Mouse (Mus musculus) c-Kit-positive CD71-positive TER-119-negative erythroid progenitor cells, embryonic 14.5 days (primary cell): ENCODE results near the gene Trnt1.

Experiments used
- DNase-seq: peaks from one replicate; pipeline ENCODE4 v3.0.0-alpha.2; 2013; ENCODE audit warnings: low read depth

Trnt1 gene

DNA sequence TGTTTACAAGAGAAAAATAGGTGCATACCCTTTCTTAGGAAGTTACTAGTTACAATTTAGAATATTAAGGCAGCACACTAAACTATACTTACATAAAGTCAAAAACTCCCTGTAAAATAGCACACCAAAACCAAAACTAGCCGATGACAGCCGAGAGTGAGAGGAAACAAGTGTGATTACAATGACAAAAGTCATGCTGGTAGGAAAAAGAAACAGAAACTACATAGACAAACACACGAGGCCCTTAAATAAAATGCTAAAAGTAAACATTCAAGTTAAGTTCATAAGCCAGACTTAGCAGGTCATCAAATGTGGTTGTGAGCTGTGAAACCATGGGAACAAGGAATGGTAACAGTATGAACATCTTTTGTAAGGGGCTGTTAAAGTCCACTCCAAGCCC, 18.2 kb downstream of the Trnt1 start:
- no peak for DNase-seq

DNA sequence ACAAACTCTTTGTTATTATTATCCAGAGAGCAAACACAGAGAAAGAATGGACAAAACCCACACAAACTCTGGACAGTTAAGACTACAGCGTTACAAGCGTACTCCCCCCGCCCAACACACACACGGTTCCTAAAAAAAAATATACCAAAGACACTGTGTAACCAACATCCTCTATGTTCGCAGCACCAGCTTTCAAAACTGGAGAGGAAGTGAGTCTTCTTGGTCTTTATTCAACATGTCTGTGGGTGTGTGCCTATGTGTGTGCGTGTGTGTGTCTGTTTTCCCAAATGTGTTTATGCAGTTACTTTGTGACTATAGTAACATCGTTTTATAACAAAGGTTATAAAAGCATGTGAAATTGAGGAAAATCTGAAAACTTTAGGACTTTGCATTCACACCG, 22.5 kb downstream of the Trnt1 start:
- DNase-seq = no peak

- DNase-seq = no peak
Observed at GRCm38 (mm10) chr6:106792486-106792885, 23.6 kb downstream of the Trnt1 start.

GRCm38 (mm10) chr6:106793088-106793487, 24.2 kb downstream of the Trnt1 start:
- no peak for DNase-seq

DNA sequence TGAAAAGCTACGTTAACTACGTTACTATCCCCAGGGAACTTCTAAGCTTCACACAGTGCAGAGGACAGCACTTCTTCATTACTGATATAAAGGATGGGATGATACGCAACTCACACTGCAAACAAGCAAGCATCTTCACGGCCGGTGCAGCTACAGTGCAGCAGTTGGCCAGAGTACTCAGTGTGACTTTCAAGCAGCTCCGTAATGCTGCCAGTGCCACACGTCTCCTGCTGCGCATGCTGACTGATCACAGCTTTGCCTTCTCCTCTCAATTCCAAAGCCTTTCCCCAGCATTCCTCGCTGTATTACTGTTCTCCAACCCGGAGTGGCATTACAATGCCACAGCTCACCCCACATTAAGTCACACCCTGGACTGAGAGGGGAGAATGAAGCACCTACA, 24.7 kb downstream of the Trnt1 start:
- DNase-seq = no peak

GRCm38 (mm10) chr6:106794094-106794814, 25.3 kb downstream of the Trnt1 start:
- no peak for DNase-seq

- peak; percentile 79 for DNase-seq
Observed at GRCm38 (mm10) chr6:106799333-106800226, 30.7 kb downstream of the Trnt1 start, which contains the start of gene Crbn. Gene Crbn, minus strand, starts transcription at chr6:106800077.

DNA sequence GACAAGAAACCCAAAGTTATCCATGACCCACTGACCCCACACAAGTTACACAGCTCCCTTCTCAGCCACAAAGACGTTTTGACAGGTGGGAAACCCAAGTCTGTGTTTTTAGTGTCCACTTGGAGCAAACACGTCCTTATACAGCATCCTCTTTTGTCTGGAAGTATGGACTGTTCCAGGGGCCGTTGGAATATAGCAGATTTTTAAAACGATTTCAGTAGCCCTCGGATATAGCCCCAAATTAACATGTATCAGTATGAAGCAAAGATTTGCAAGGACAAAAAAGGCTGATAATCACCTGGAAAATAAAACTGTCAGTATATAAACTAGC, 31.3 kb downstream of the Trnt1 start:
- DNase-seq = no peak

- DNase-seq = peak; percentile 9
Observed at GRCm38 (mm10) chr6:106804904-106805303, 36.0 kb downstream of the Trnt1 start.

DNA sequence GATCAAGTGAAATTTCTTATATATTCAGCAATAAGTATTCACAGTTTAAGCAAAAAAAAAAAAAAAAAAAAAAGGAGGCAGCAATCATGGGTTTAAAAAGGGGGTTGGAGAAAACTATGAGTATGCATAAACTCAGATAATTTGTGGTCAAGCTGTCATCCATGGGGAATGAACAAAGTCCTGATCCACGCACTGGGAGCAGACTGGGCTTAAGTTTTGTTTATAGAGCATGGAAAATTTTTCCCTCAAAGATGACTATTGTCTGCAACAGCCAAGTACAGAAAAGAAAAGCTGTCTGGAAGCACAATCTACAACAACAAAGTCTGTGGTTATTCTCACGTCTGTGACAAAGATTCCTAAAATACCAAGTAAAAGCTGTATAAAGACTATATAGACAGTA, 40.2 kb downstream of the Trnt1 start:
- no peak for DNase-seq

DNA sequence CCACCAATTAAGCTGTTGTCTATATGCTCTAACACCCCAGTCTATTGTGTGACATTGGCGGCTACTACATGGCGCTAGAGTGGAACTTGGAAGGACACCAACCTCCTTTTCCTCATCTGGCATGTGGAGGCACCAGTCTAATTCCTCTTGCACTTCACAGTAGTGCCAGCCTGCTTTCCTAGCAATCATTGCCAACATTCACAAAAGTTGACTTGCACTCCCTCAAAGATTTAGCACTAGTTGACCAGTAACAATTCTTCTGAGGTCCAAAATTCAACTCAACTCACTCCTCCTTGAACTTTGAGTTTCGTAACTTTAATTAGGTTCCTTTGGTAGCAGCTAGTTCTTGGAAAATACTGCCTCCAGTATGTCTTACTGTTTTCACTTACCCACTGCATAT, 41.8 kb downstream of the Trnt1 start:
- DNase-seq = no peak

GRCm38 (mm10) chr6:106819246-106819645, 50.3 kb downstream of the Trnt1 start:
- no peak for DNase-seq

DNA sequence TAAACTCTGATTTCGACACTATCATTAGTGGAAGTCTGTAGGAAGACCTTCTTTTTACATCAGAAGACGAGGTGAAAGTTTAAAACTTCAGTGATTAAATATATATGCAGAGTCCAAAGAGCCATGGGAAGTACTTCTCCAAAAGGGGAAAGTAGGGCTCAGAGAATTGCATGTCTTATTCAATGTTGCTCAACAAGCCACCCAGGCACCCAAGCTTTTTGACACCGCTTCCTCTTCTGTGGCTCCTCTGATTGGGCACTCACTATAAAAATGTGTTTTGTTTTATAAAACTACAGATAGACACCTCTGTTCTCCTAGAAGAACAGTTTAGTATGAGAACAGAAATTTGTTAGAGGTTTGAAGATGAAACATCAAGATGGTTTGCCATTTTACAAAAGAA, 51.0 kb downstream of the Trnt1 start:
- DNase-seq = no peak

GRCm38 (mm10) chr6:106820566-106820965, 51.6 kb downstream of the Trnt1 start:
- DNase-seq = no peak

DNA sequence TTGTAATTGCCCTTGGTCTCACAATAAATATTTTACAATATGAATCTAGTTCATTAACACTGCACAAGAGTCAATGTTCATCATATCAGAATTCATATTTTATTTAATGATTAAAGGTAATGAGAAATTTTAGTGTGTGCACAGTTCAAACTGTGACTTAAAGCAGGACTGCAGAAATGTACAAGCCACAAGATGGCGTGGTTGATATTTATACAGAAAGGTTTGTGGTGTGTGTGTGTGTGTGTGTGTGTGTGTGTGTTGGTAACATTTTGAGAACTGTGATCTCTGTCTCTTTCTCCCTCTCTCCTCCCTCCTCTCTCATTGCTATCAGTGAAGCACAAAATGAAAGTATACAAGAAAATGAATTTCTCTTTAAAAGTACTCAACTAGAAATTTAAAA, 53.4 kb downstream of the Trnt1 start:
- no peak for DNase-seq
